Mouse (Mus musculus): Measurements from ENCODE around the gene Gm44805. TPM values are rescaled to one million over a fixed set of nuclear protein-coding genes. Genes with fewer than 3 reads are reported as not detected.
"Not testable (repeated sequence)": the region's sequence is repeated elsewhere in the genome, so short reads cannot be mapped to it uniquely, and the experiment has no call there.

The Gm44805 gene
- total RNA-seq, 2 experiments from 2014 or later: not detected

DNA sequence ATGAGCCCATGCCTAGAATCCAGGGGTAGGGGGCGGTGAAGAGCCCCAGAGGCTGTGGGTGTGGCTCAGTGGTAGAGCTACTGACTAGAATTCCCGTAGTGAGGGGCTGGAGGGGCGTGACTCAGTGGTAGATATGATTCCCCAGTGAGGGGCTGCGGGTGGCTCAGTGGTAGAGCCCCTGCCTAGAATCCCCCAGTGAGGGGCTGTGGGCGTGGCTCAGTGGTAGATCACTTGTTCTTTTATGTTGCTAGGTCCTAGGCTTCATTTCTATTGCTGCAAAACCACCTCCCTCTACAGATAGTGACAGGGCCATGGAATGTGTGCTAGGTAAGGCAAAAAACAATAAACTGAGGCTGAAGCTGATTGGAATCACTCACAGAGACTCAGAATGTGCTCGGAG, 14.7 kb upstream of the Gm44805 start:
- Histone ChIP-seq H3K4me3 (peak overlapping the region; percentile 60), H3K27ac (peak overlapping the region; percentile 91; the same call in 1 of the 2 replicates)
- no peak for DNase-seq (ENCODE audit: low spot score in 2 of 2)
- no peak for TF ChIP-seq CTCF (conservative IDR thresholded peaks at IDR 0.05)

DNA sequence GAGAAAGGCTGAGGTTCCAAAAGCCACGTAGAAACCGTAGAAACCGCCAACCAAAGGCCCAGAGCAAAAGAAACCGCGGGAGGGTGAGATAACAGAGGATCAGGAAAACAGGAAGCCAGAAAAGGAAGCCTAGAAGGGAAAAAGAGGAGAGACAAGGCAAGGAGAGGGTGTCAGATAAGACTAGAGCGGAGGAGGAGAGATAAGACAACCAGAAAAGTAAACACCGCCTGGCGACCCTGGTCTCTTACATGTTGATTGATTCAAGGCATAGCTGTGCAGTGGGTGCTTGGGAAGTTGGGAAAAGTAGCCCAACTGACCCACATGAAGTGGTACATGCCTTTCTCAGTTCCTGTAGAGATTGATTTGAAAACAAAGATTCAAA, 14.0 kb upstream of the Gm44805 start:
- H3K4me3 ChIP-seq: peak overlapping the region; percentile 60
- TF ChIP-seq CTCF (conservative IDR thresholded peaks at IDR 0.05): no peak
- DNase-seq (ENCODE audit: low spot score in 2 of 2): no peak
- peak overlapping the region; percentile 78 for H3K27ac ChIP-seq

DNA sequence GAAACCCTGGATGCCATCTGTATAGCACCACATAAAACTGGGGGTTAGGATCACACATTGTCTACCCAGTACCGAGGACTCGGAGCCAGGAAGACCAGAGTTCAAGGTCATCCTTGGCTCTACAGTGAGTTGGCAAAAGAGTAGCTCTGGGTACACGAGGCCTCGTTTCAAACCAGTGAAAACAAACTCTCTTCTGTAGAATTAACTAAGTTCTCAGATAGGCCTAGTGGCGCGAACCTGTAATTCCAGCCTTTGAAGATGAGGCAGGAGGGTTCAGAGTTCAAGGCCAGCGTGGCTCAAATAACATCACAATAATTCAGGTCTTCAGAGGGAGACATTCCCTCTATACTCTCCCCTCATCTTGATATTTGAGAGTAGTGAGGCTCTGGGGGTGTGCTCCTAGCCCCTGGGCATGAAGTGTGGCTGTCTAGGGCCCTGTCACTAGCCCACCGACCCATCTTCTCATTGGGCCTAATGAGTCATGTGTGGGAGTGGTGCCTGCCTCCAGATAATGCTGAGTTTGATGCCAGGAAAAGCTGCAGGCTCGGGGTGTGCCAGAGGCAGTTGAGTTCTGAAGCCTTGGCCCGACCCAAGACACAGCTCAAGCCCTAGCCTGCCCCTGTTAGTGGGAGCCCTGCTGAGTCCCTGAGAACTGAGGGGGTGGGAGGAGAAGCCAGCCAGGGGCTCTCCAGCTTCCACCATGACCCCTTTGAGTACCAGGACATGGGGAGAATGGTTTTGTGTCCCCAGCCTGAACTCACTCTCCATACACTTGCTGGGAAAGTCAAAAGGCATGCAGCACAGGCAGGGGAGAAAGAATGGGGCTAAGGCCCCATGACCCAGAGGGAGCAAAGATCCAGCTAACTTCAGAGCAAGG, 13.4 kb upstream of the Gm44805 start:
- no peak for DNase-seq (ENCODE audit: low spot score in 2 of 2)
- TF ChIP-seq CTCF (conservative IDR thresholded peaks at IDR 0.05): no peak
- Histone ChIP-seq H3K4me3 (peak overlapping the region; percentile 60), H3K27ac (peak overlapping the region; percentile 78)

DNA sequence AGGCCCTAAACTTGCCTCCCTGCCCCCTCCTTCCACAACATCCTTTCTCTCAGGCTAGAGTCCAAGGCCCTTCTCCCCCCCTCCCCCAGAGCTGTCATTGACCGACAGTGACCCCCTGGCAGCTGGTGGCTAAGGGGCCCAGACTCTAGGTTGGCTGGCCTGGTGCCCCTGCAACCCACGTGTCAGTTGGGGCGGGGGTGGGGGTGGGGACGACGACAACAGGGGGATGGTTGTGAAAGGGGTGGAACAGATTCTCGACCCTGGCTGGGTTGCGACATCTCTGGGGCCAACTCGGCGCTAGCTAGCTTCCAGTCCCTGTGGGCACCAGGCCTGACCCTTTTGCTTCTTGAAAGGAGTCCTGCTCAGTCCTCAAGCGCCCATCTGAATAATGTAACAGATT, 12.2 kb upstream of the Gm44805 start:
- DNase-seq (ENCODE audit: low spot score in 2 of 2): peak; percentile 61 to 66
- H3K4me3 ChIP-seq: no peak overlapping the region
- no peak for TF ChIP-seq CTCF (conservative IDR thresholded peaks at IDR 0.05)
- peak overlapping the region; percentile 78 for H3K27ac ChIP-seq

GRCm38 (mm10) chr7:19691873-19692865, 10.9 kb upstream of the Gm44805 start, which contains the start of gene Apoc1:
Apoc1 (minus strand) TSS chr7:19692660.
- no peak for TF ChIP-seq CTCF (conservative IDR thresholded peaks at IDR 0.05)
- H3K4me3 ChIP-seq: no peak within 1 kb of the TSS
- peak within 1 kb of the TSS; percentile 73 for H3K27ac ChIP-seq
- no peak for DNase-seq (ENCODE audit: low spot score in 2 of 2)

DNA sequence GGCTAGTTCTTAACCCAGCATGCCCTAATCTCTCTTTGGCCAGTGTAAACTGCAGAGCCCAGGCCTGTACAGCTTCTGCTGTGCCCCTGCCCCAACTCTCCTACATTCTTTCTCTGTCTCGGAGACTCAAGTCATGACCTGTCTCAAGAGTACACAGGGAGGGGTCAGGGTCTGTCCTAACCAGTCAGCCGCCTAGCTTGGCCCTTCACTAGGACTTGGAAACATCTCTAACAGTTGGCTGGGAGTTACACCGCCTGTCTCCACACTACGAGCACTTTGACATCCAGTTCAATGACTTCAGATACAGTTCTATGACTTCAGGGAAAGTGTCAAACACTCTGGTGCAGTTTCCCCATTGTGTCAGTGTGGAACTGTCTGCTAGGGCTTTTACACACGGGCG, 10.2 kb upstream of the Gm44805 start:
- TF ChIP-seq CTCF (conservative IDR thresholded peaks at IDR 0.05): no peak
- Histone ChIP-seq H3K27ac (no peak overlapping the region), H3K4me3 (no peak overlapping the region)
- DNase-seq (ENCODE audit: low spot score in 2 of 2): no peak

GRCm38 (mm10) chr7:19690845-19691244, 9.6 kb upstream of the Gm44805 start:
- no peak for DNase-seq (ENCODE audit: low spot score in 2 of 2)
- H3K4me3 ChIP-seq: no peak overlapping the region
- TF ChIP-seq CTCF (conservative IDR thresholded peaks at IDR 0.05): no peak
- no peak overlapping the region for H3K27ac ChIP-seq

GRCm38 (mm10) chr7:19688611-19689010, 7.4 kb upstream of the Gm44805 start:
- no peak for DNase-seq (ENCODE audit: low spot score in 2 of 2)

GRCm38 (mm10) chr7:19688101-19688500, 6.9 kb upstream of the Gm44805 start:
- TF ChIP-seq CTCF (conservative IDR thresholded peaks at IDR 0.05): no peak
- no peak overlapping the region for H3K4me3 ChIP-seq

More at GRCm38 (mm10) chr7:19688611-19689010, 7.4 kb upstream of the Gm44805 start:
- no peak overlapping the region for H3K27ac ChIP-seq
- no peak for TF ChIP-seq CTCF (conservative IDR thresholded peaks at IDR 0.05)
- H3K4me3 ChIP-seq: no peak overlapping the region

GRCm38 (mm10) chr7:19686927-19687583, 5.8 kb upstream of the Gm44805 start:
- H3K27ac ChIP-seq; H3K4me3 ChIP-seq; DNase-seq (ENCODE audit: low spot score in 2 of 2): not testable (repeated sequence)

More at GRCm38 (mm10) chr7:19688101-19688500, 6.9 kb upstream of the Gm44805 start:
- no peak overlapping the region for H3K27ac ChIP-seq
- no peak for DNase-seq (ENCODE audit: low spot score in 2 of 2)

GRCm38 (mm10) chr7:19686521-19686920, 5.3 kb upstream of the Gm44805 start:
- no peak overlapping the region for H3K4me3 ChIP-seq
- no peak for TF ChIP-seq CTCF (conservative IDR thresholded peaks at IDR 0.05)
- no peak overlapping the region for H3K27ac ChIP-seq
- no peak for DNase-seq (ENCODE audit: low spot score in 2 of 2)

GRCm38 (mm10) chr7:19685374-19685773, 4.2 kb upstream of the Gm44805 start:
- no peak for TF ChIP-seq CTCF (conservative IDR thresholded peaks at IDR 0.05)
- Histone ChIP-seq H3K27ac (no peak overlapping the region), H3K4me3 (no peak overlapping the region)
- DNase-seq (ENCODE audit: low spot score in 2 of 2): no peak
